Mouse (Mus musculus) E14TG2a.4 (cell line): ENCODE data around the gene Sox8.

ENCODE experiments used
- H3K27me3 ChIP-seq: 2 replicates; pipeline ENCODE4 v1.6.1; 2014; ENCODE audit warnings: low read length, control low read depth; ENCODE audit not compliant: insufficient read depth
- H3K36me3 ChIP-seq: 2 replicates; pipeline ENCODE4 v1.6.1; 2014; ENCODE audit warnings: low read length, control low read depth; ENCODE audit not compliant: insufficient read depth
- H3K4me1 ChIP-seq: replicated peaks from 2 replicates; pipeline ENCODE4 v1.6.1; 2014; ENCODE audit warnings: low read depth, low read length, control low read depth
- H3K4me3 ChIP-seq: replicated peaks from 2 replicates; pipeline ENCODE4 v1.5.1; 2014; ENCODE audit warnings: mild to moderate bottlenecking, low read length
- H3K9me3 ChIP-seq: 2 replicates; pipeline ENCODE4 v1.6.1; 2014; ENCODE audit warnings: low read length, control low read depth
- CTCF ChIP-seq: conservative IDR thresholded peaks from 2 replicates; pipeline ENCODE4 v1.5.1; 2014; ENCODE audit warnings: low read length
- NANOG ChIP-seq: IDR thresholded peaks from 2 replicates; pipeline ENCODE4 v1.6.1; 2014; ENCODE audit warnings: borderline replicate concordance, low read length, mixed read lengths
- POU5F1 ChIP-seq: IDR thresholded peaks from 2 replicates; pipeline ENCODE4 v1.6.1; 2014; ENCODE audit warnings: low read length, borderline replicate concordance

The Sox8 gene

GRCm38 (mm10) chr17:25590068-25590467, 19.6 kb upstream of the Sox8 start:
- no peaks in the 10 kb centered on the region for H3K27me3 ChIP-seq
- peaks cover 41% of the 10 kb centered on the region for H3K4me1 ChIP-seq
- H3K9me3 ChIP-seq, result no peaks in the 10 kb centered on the region
- H3K36me3 ChIP-seq, result peaks cover 85% of the 10 kb centered on the region
- TF ChIP-seq NANOG, result no peak
- no peak for TF ChIP-seq POU5F1
- H3K4me3 ChIP-seq, result no peak overlapping the region

DNA sequence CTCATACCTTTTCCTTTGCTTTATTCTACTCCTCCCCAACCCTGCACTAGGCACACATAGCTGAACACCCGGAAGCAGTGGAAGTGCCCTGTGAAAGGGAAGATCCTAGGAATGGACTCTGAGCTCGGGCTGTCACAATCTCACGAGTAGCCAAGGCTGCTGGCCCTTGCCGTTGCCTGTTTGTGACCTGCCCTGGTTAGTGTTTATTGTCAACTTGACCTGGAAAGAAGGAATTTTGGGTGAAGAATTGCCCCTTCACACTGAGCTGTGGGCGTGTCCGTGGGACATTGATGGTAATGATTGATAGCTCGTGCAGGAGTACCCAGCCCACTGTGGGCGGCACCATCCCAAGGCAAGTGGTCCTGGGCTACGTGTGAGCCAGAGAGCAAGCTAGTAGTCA, 14.2 kb upstream of the Sox8 start:
- no peak for TF ChIP-seq CTCF
- no peak for TF ChIP-seq POU5F1
- TF ChIP-seq NANOG, result no peak
- H3K4me1 ChIP-seq, result peaks cover 60% of the 10 kb centered on the region
- no peaks in the 10 kb centered on the region for H3K27me3 ChIP-seq
- no peaks in the 10 kb centered on the region for H3K9me3 ChIP-seq
- H3K4me3 ChIP-seq, result no peak overlapping the region
- peaks cover 54% of the 10 kb centered on the region for H3K36me3 ChIP-seq

GRCm38 (mm10) chr17:25583858-25584257, 13.4 kb upstream of the Sox8 start:
- TF ChIP-seq CTCF (no peak), NANOG (no peak), POU5F1 (no peak)
- H3K36me3 ChIP-seq, result peaks cover 51% of the 10 kb centered on the region

DNA sequence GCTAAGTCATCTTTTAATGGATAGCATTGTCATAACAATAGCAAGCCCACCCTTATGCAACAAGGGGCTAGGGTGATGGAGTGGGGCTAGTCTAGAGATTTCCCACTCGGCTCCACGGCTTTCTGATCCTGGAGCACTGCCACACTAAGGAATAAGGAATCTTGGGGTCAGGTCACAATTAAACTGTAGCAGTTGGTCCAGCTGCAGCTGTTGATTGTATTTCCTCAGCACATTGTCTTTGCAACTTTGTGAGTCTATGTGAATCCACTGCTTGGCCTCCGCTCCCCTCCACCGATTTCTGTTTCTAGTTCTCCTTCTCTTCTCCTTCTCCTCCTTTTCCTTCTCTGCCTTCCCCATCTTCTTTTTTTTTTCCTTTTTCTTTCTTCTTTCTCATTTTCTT, 12.6 kb upstream of the Sox8 start:
- Histone ChIP-seq H3K27me3 (0 out of 2 replicates have a peak, but pooled peaks cover 1% of the 10 kb centered on the region), H3K4me1 (peaks cover 58% of the 10 kb centered on the region), H3K9me3 (no peaks in the 10 kb centered on the region), H3K4me3 (no peak overlapping the region), H3K36me3 (peaks cover 43% of the 10 kb centered on the region)
- TF ChIP-seq CTCF (no peak), NANOG (no peak), POU5F1 (no peak)

More at GRCm38 (mm10) chr17:25583858-25584257, 13.4 kb upstream of the Sox8 start:
- H3K9me3 ChIP-seq, result no peaks in the 10 kb centered on the region
- H3K27me3 ChIP-seq, result no peaks in the 10 kb centered on the region
- no peak overlapping the region for H3K4me3 ChIP-seq
- peaks cover 56% of the 10 kb centered on the region for H3K4me1 ChIP-seq

DNA sequence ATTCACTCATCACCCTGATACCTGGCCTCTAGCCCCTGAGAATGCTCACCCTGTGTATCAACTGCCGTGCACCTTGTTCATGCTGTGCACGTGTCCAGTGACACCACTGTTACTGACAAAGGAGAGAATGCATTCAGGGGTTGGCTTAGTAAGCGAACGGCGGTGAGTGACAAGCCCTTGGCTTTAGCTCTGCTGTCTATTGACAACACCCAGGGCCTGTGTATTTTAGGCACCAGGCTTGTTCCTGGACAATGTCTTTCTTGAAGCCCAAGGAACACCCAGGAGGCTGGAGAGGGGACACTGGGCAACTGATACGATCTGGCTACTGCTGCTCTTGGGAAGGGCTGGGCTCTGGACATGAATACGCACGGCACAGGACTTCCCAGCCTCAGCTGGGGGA, 11.6 kb upstream of the Sox8 start:
- TF ChIP-seq CTCF, result no peak
- no peak for TF ChIP-seq NANOG
- no peak for TF ChIP-seq POU5F1
- H3K4me1 ChIP-seq, result peaks cover 52% of the 10 kb centered on the region
- peaks cover 10% of the 10 kb centered on the region for H3K27me3 ChIP-seq
- peaks cover 33% of the 10 kb centered on the region for H3K36me3 ChIP-seq
- no peaks in the 10 kb centered on the region for H3K9me3 ChIP-seq
- H3K4me3 ChIP-seq, result no peak overlapping the region

- H3K36me3 ChIP-seq, result peaks cover 8% of the 10 kb centered on the region; the same call in 1 of the 2 replicates
- H3K27me3 ChIP-seq, result peaks cover 35% of the 10 kb centered on the region
- peak overlapping the region; percentile 89 for H3K4me3 ChIP-seq
- H3K4me1 ChIP-seq, result peaks cover 52% of the 10 kb centered on the region
- TF ChIP-seq NANOG (no peak), CTCF (no peak), POU5F1 (no peak)
- H3K9me3 ChIP-seq, result no peaks in the 10 kb centered on the region
These were observed 9.0 kb upstream of the Sox8 start for GRCm38 (mm10) chr17:25579332-25580047.

DNA sequence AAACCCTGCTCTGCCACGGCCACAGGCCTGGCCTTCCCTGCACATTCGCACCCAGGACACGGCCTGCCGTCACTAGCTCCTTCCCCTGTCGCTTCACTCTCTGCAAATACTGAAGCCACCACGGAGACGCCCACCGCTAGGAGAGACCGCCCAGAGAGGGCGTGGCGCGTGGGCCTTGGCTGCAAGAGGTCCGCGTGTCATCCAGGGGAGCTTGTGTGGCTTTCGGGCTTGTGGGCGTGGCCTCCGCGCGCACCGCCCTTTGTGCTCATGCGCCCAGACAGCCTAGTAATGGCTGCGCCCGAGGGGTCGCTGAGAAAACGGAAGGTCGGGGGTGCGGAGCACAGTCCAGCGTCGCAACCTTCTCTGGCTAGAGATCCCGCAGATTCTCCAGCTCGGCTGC, 8.4 kb upstream of the Sox8 start, which contains the start of gene Lmf1:
Gene Lmf1, plus strand, starts transcription at position 166 of the 400 bp plus-strand sequence.
- Histone ChIP-seq H3K36me3 (peaks cover 8% of the 10 kb centered on the region; the same call in 1 of the 2 replicates), H3K4me3 (peak within 1 kb of the TSS; percentile 89), H3K4me1 (peaks cover 55% of the 10 kb centered on the region), H3K9me3 (no peaks in the 10 kb centered on the region), H3K27me3 (peaks cover 40% of the 10 kb centered on the region)
- no peak for TF ChIP-seq POU5F1
- TF ChIP-seq CTCF, result no peak
- TF ChIP-seq NANOG, result no peak

GRCm38 (mm10) chr17:25577702-25578101, 7.2 kb upstream of the Sox8 start:
- TF ChIP-seq NANOG (no peak), POU5F1 (no peak), CTCF (no peak)
- Histone ChIP-seq H3K4me1 (peaks cover 44% of the 10 kb centered on the region), H3K36me3 (peaks cover 8% of the 10 kb centered on the region; the same call in 1 of the 2 replicates), H3K9me3 (no peaks in the 10 kb centered on the region), H3K4me3 (no peak overlapping the region), H3K27me3 (peaks cover 53% of the 10 kb centered on the region)

- Histone ChIP-seq H3K4me1 (peaks cover 40% of the 10 kb centered on the region), H3K36me3 (peaks cover 8% of the 10 kb centered on the region; the same call in 1 of the 2 replicates), H3K27me3 (peaks cover 57% of the 10 kb centered on the region), H3K4me3 (no peak overlapping the region), H3K9me3 (no peaks in the 10 kb centered on the region)
- no peak for TF ChIP-seq POU5F1
- TF ChIP-seq NANOG, result no peak
- TF ChIP-seq CTCF, result no peak
These were observed 6.8 kb upstream of the Sox8 start for GRCm38 (mm10) chr17:25577263-25577662.
